Mouse (Mus musculus): ENCODE data around the gene Nfe2.

DNA sequence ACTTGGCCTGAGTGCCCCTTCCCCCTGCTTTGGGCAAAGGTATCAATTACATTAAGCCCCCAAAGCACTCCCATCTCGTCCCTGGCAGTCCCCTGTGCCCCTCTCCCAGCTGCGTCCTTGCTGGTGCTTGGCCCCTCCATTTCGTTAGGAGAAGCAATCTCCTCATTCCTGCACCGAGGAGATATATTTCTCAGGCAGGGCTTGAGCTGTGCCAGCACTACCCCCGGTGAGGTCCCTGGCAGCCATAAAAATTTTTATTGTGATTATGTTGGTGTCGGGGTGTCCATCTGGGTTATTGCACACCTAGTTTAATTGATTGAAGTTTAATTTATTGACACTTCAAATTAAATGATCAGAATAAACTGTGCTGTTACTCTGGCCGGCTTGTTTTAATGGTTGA, 19.7 kb upstream of the Nfe2 start:
- TF ChIP-seq POLR2A (IDR thresholded peaks at IDR 0.05; ENCODE audit: low read depth, low read length) (no peak), ETS1 (conservative IDR thresholded peaks at IDR 0.05; ENCODE audit: low read depth, low read length) (no peak), CTCF (conservative IDR thresholded peaks at IDR 0.05 in 1 of 2, IDR thresholded peaks at IDR 0.05 in 1 of 2; ENCODE audit: low read depth in 2 of 2, low read length in 2 of 2) (no peak), MYC (IDR thresholded peaks at IDR 0.05; ENCODE audit: low read depth, low read length) (no peak), BHLHE40 (IDR thresholded peaks at IDR 0.05; ENCODE audit: low read depth, low read length) (no peak), RCOR1 (conservative IDR thresholded peaks at IDR 0.05; ENCODE audit: low read depth, low read length) (no peak), MAFK (IDR thresholded peaks at IDR 0.05; ENCODE audit: insufficient replicate concordance, low read length) (no peak), RAD21 (IDR thresholded peaks at IDR 0.05; ENCODE audit: low read depth, low read length) (no peak)

Measured in CH12.LX (cell line).